Mouse (Mus musculus) large intestine, adult 2 months (tissue): ENCODE measurements around the gene Kmt2a. TPM values are rescaled to one million over a fixed set of nuclear protein-coding genes. Genes with fewer than 3 reads are reported as not detected.
A peak's percentile ranks its signal among the peaks of the same experiment; 100 is the strongest.
"Not testable (repeated sequence)": the region's sequence is repeated elsewhere in the genome, so short reads cannot be mapped to it uniquely, and the experiment has no call there.

Source experiments
- DNase-seq: peaks from one replicate; pipeline ENCODE4 v3.0.0-alpha.2; 2012; ENCODE audit warnings: low read depth, low spot score
- WGBS: fragments of 180-500 bp; shearing (Covaris S2); methylation state at CpG from one replicate; pipeline ENCODE4 v1.1.7; 2018; 5-methylcytosine and 5-hydroxymethylcytosine counted together
- polyA plus RNA-seq: library from polyadenylated mRNA; depleted of rRNA; stranded (reverse); fragments of >200 nt; gene quantifications from 2 replicates; pipeline ENCODE4 v1.2.3, GENCODE M21; 2012; rRNA removed

The Kmt2a gene
- polyA plus RNA-seq, 1 experiment: 4.9 TPM

- DNase-seq: no peak
- WGBS: 95% methylated on average over 5 of the region's 5 CpGs
Measured at GRCm38 (mm10) chr9:44771376-44771775, 109.7 kb downstream of the Kmt2a start.

- DNase-seq: not testable (repeated sequence)
- 23% methylated on average over 8 of the region's 9 CpGs for WGBS
Measured at GRCm38 (mm10) chr9:44768029-44768394, 113.1 kb downstream of the Kmt2a start.

GRCm38 (mm10) chr9:44767101-44768028 lies 113.7 kb downstream of the Kmt2a start, which contains the start of the genes Arcn1 and Ift46:
TSS of gene Arcn1 (minus strand) at chr9:44767845.
TSS of gene Ift46 (plus strand) at chr9:44767908.
- DNase-seq: peak; percentile 76
- under 1% methylated on average over 72 of the region's 82 CpGs for WGBS

- 18% methylated on average over 2 of the region's 2 CpGs for WGBS
- DNase-seq: no peak
Measured at GRCm38 (mm10) chr9:44760873-44761272, 120.2 kb downstream of the Kmt2a start.

Other genes with a start within 250 kb of the Kmt2a start
- gene Treh, start 208.1 kb downstream of the Kmt2a start, polyA plus RNA-seq: 24.4 and 96.0 TPM in 2 replicates
- gene Phldb1, start 146.1 kb downstream of the Kmt2a start, polyA plus RNA-seq: 33.9 and 37.0 TPM in 2 replicates
- 57.8 and 73.6 TPM in 2 replicates for gene Arcn1, start 113.5 kb downstream of the Kmt2a start, polyA plus RNA-seq
- gene Ift46, start 113.4 kb downstream of the Kmt2a start, polyA plus RNA-seq: 34.8 and 43.1 TPM in 2 replicates
- gene Tmem25, start 82.0 kb downstream of the Kmt2a start, polyA plus RNA-seq: 8.2 TPM in 2 replicates
- gene Ttc36, start 78.2 kb downstream of the Kmt2a start, polyA plus RNA-seq: 6.9 and 11.8 TPM in 2 replicates
- 453 and 486 TPM in 2 replicates for gene Atp5l, start 39.4 kb upstream of the Kmt2a start, polyA plus RNA-seq
- 10.3 and 15.9 TPM in 2 replicates for gene Ube4a, start 84.3 kb upstream of the Kmt2a start, polyA plus RNA-seq
- gene Cd3g, start 99.1 kb upstream of the Kmt2a start, polyA plus RNA-seq: 9.3 and 9.5 TPM in 2 replicates
- 4.8 and 5.3 TPM in 2 replicates for gene Cd3d, start 100.5 kb upstream of the Kmt2a start, polyA plus RNA-seq
- 11.1 and 14.3 TPM in 2 replicates for gene Cd3e, start 128.3 kb upstream of the Kmt2a start, polyA plus RNA-seq
- gene Mpzl2, start 158.5 kb upstream of the Kmt2a start, polyA plus RNA-seq: 13.6 and 19.9 TPM in 2 replicates
- gene Mpzl3, start 173.9 kb upstream of the Kmt2a start, polyA plus RNA-seq: 4.5 and 7.6 TPM in 2 replicates
- 4.4 and 10.2 TPM in 2 replicates for gene Jaml, start 197.9 kb upstream of the Kmt2a start, polyA plus RNA-seq
- gene Scn2b, start 236.5 kb upstream of the Kmt2a start, polyA plus RNA-seq: 2.3 and 2.8 TPM in 2 replicates